Mouse (Mus musculus): ENCODE results near the gene Vrk2.

GRCm38 (mm10) chr11:26585409-26586366 is 8.1 kb downstream of the Vrk2 start:
- TF ChIP-seq CHD2 (IDR thresholded peaks at IDR 0.05; ENCODE audit: low read depth, low read length) (no peak), ZNF384 (IDR thresholded peaks at IDR 0.05; ENCODE audit: low read depth, low read length) (no peak), MAFK (IDR thresholded peaks at IDR 0.05; ENCODE audit: insufficient read depth, low read depth, low read length) (no peak), ZC3H11A (IDR thresholded peaks at IDR 0.05; ENCODE audit: borderline replicate concordance, low read depth, low read length) (no peak), HCFC1 (IDR thresholded peaks at IDR 0.05; ENCODE audit: borderline replicate concordance, insufficient read depth, low read length) (no peak)
